Mouse (Mus musculus) heart, adult 2 months (tissue): ENCODE measurements around the gene Prpf6.

ENCODE experiments used
- CTCF ChIP-seq: fragments of 200-600 bp; IDR thresholded peaks from 2 replicates; pipeline ENCODE4 v1.8.1; 2022; ENCODE audit warnings: antibody characterized with exemption, mild to moderate bottlenecking, moderate library complexity
- POLR2A ChIP-seq: fragments of 200-500 bp; IDR thresholded peaks from 2 replicates; pipeline ENCODE4 v1.6.1; 2011; ENCODE audit warnings: mild to moderate bottlenecking, low read depth, low read length, control low read depth; ENCODE audit not compliant: insufficient read depth

- TF ChIP-seq POLR2A (no peak), CTCF (no peak)
Measured at GRCm38 (mm10) chr2:181553772-181554171, 37.9 kb upstream of the Prpf6 start.
